Mouse (Mus musculus): Measurements from ENCODE around the gene Ace2.

DNA sequence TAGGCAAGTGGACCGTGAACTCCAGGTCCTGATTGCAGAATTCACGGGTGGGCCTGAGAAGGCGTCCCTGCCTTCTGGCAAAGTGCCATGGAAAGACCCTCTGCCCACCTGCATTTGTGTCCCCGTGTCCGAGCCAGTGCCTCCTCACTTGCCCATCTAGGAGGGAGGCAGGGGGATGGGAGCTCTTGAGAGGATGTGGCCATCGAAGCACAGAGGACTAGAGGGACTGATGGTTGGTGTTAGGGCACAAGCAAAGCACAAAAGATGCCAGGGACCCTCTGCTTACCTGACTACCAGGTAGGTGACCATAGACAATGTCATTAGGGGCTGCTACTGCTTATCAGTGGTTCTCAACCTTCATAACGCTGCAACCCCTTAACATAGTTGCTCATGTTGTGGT, 36.9 kb upstream of the Ace2 start:
- no peak for TF ChIP-seq CTCF (IDR thresholded peaks at IDR 0.05; ENCODE audit: low read depth, low read length)
- TF ChIP-seq POLR2A (IDR thresholded peaks at IDR 0.05; ENCODE audit: insufficient read depth, low read length): no peak
- no peak for TF ChIP-seq EP300 (IDR thresholded peaks at IDR 0.05; ENCODE audit: insufficient read depth, low read depth, low read length)
